Mouse (Mus musculus) layer of hippocampus, adult 11-12 months (tissue): ENCODE results near the gene Olfr286.
A peak's percentile ranks its signal among the peaks of the same experiment; 100 is the strongest.

Experiments used
- DNase-seq: peaks from one replicate; pipeline ENCODE4 v3.0.0; 2022; ENCODE audit warnings: low spot score

Gene Olfr286

GRCm38 (mm10) chr15:98234350-98234749, at the start of gene Olfr286:
Gene Olfr286 (minus strand): TSS chr15:98234450.
- no peak for DNase-seq

GRCm38 (mm10) chr15:98257776-98258175, 23.5 kb upstream of the Olfr286 start:
- DNase-seq, result no peak

GRCm38 (mm10) chr15:98257193-98257592, 22.9 kb upstream of the Olfr286 start, which contains the start of gene H1fnt:
Gene H1fnt (minus strand): TSS chr15:98257293.
- DNase-seq, result no peak

GRCm38 (mm10) chr15:98256271-98256670, 22.0 kb upstream of the Olfr286 start:
- DNase-seq, result no peak

GRCm38 (mm10) chr15:98235442-98235841, 1.2 kb upstream of the Olfr286 start:
- DNase-seq, result no peak

GRCm38 (mm10) chr15:98226096-98226495, 8.2 kb downstream of the Olfr286 start:
- no peak for DNase-seq

- DNase-seq, result no peak
Observed at GRCm38 (mm10) chr15:98225610-98226009, 8.6 kb downstream of the Olfr286 start.

GRCm38 (mm10) chr15:98222377-98222776, 11.9 kb downstream of the Olfr286 start:
- DNase-seq, result no peak

GRCm38 (mm10) chr15:98220877-98221276, 13.4 kb downstream of the Olfr286 start, which contains the start of the genes Gm44579 and Olfr287:
Gene Gm44579 (minus strand): TSS chr15:98220977.
Gene Olfr287 (minus strand): TSS chr15:98221056.
- DNase-seq, result peak; percentile 6

- DNase-seq, result no peak
Observed at GRCm38 (mm10) chr15:98214130-98214529, 20.1 kb downstream of the Olfr286 start.

- DNase-seq, result no peak
Observed at GRCm38 (mm10) chr15:98213336-98213870, 20.8 kb downstream of the Olfr286 start.

GRCm38 (mm10) chr15:98209676-98210075, 24.6 kb downstream of the Olfr286 start:
- no peak for DNase-seq

GRCm38 (mm10) chr15:98195442-98195841, 38.8 kb downstream of the Olfr286 start, which contains the start of gene Olfr288:
Gene Olfr288 (minus strand): TSS chr15:98195542.
- DNase-seq, result no peak

- DNase-seq, result no peak
Observed at GRCm38 (mm10) chr15:98184456-98184855, 49.8 kb downstream of the Olfr286 start.

GRCm38 (mm10) chr15:98181856-98182570, 52.2 kb downstream of the Olfr286 start:
- DNase-seq, result no peak

- peak; percentile 92 for DNase-seq
Observed at GRCm38 (mm10) chr15:98181132-98181711, 53.0 kb downstream of the Olfr286 start.

GRCm38 (mm10) chr15:98180567-98181131, 53.6 kb downstream of the Olfr286 start:
- DNase-seq, result no peak

GRCm38 (mm10) chr15:98177320-98177719, 56.9 kb downstream of the Olfr286 start:
- DNase-seq, result no peak
